Mouse (Mus musculus) MEL (cell line): ENCODE data around the gene Wwc1.

Source experiments
- CHD2 ChIP-seq: IDR thresholded peaks from 2 replicates; pipeline ENCODE4 v1.6.1; 2011; ENCODE audit warnings: low read length, improper control_type of control experiment
- CTCF ChIP-seq, 3 experiments: IDR thresholded peaks in 2 of 3; conservative IDR thresholded peaks in 1 of 3; 2 replicates each; pipeline ENCODE4 v1.5.1; 2011 to 2012; ENCODE audit warnings: low read length in 3 of 3, low read depth in 2 of 3, mild to moderate bottlenecking in 2 of 3, improper control_type of control experiment in 1 of 3, inconsistent platforms in 1 of 3, mixed read lengths in 1 of 3, moderate library complexity in 1 of 3; ENCODE audit not compliant: control insufficient read depth in 1 of 3, insufficient read depth in 1 of 3, poor library complexity in 1 of 3, severe bottlenecking in 1 of 3
- EP300 ChIP-seq, 2 experiments: IDR thresholded peaks; 2 replicates each; pipeline ENCODE4 v1.6.1; 2011; ENCODE audit warnings: improper control_type of control experiment in 2 of 2, low read length in 2 of 2, low read depth in 1 of 2, mild to moderate bottlenecking in 1 of 2
- KAT2A ChIP-seq: conservative IDR thresholded peaks from 2 replicates; pipeline ENCODE4 v1.6.1; 2012; ENCODE audit warnings: low read depth, low read length, improper control_type of control experiment, inconsistent platforms
- NELFE ChIP-seq: IDR thresholded peaks from 2 replicates; pipeline ENCODE4 v1.6.1; 2011; ENCODE audit warnings: low read depth, low read length, improper control_type of control experiment
- POLR2AphosphoS2 ChIP-seq: IDR thresholded peaks from 2 replicates; pipeline ENCODE4 v1.6.1; 2011; ENCODE audit warnings: low read length, improper control_type of control experiment
- SIN3A ChIP-seq: IDR thresholded peaks from 2 replicates; pipeline ENCODE4 v1.6.1; 2012; ENCODE audit warnings: low read length, improper control_type of control experiment, inconsistent platforms
- USF1 ChIP-seq: IDR thresholded peaks from 2 replicates; pipeline ENCODE4 v1.6.1; 2014; ENCODE audit warnings: low read depth, mild to moderate bottlenecking, inconsistent platforms, low read length, improper control_type of control experiment, moderate library complexity
- ZNF384 ChIP-seq: IDR thresholded peaks from 2 replicates; pipeline ENCODE4 v1.6.1; 2012; ENCODE audit warnings: low read depth, mild to moderate bottlenecking, inconsistent platforms, low read length, improper control_type of control experiment

GRCm38 (mm10) chr11:35927309-35927708 lies 53.0 kb downstream of the Wwc1 start:
- no peak for TF ChIP-seq EP300 (IDR thresholded peaks at IDR 0.05; ENCODE audit: low read depth in 1 of 2, low read length in 2 of 2)
- TF ChIP-seq ZNF384 = no peak
- TF ChIP-seq POLR2AphosphoS2 = no peak
- TF ChIP-seq CHD2 = no peak
- no peak for TF ChIP-seq KAT2A
- no peak for TF ChIP-seq USF1
- no peak for TF ChIP-seq CTCF (IDR thresholded peaks at IDR 0.05 in 2 of 3, conservative IDR thresholded peaks at IDR 0.05 in 1 of 3; ENCODE audit: control insufficient read depth in 1 of 3, insufficient read depth in 1 of 3, low read depth in 2 of 3, low read length in 3 of 3, poor library complexity in 1 of 3, severe bottlenecking in 1 of 3)
- TF ChIP-seq NELFE = no peak
- TF ChIP-seq SIN3A = no peak
